In the genomic region with DNA sequence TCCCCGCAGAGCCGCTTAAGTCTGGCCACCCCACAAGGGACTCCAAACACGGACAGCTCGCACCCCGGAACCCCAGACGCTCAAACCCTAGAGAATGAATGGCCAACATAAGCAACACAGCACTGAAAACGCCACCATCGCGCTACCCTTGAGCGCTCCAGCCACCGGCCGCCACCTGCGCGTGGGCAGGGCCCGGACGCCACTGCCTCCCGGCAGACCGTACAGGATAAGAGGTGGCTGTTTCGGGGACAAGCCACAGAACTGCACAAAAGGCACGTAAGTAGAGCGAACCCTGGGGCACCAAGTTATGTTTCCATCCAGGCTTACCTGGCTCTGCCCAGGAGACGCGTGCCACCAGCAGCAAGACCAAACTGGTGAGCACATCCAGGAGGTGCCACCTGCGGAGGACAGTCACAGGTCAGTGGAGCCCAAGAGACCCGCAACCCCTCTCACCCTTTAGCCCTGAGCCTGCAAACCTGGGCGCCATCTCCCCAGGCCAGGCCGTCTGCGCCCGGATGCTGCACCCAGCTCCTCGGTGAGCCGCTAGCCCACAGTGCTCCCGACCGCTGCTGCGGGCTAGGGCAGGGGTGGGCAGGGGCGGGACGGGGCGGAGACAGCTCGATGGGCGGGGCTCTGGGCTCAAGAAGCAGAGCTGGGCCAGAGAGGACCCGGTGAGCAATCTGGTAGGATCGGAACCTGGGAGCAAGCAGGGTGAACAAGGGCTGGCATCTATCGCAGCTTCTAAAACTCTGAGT, we compare ENCODE assay signal across 8 mouse cellular contexts. TPM values are rescaled to one million over a fixed set of nuclear protein-coding genes. Genes with fewer than 3 reads are reported as not detected.
DNase-seq lines count a peak whose midpoint lies in the region; ATAC-seq lines count a peak whose summit lies in the region.

Gene Col18a1, minus strand, starts transcription at position 586 of the 755 bp plus-strand sequence.

- peak; percentile 69 for ATAC-seq in limb, embryonic 11.5 days (ENCODE audit: insufficient number of reproducible peaks, low FRiP score, low TSS enrichment, low read depth)
- peak; percentile 76; the same call in 1 of the 2 replicates for ATAC-seq in midbrain, embryonic 16.5 days

- H3K27me3 ChIP-seq in embryonic facial prominence, embryonic 10.5 days (replicated peaks; ENCODE audit: low read depth, poor library complexity, severe bottlenecking) = peaks cover 36% of the 10 kb centered on the region
- H3K27me3 ChIP-seq in limb, embryonic 11.5 days (ENCODE audit: control insufficient read depth, insufficient read depth, low read length) = no peaks in the 10 kb centered on the region
- peaks cover 21% of the 10 kb centered on the region for H3K27me3 ChIP-seq in midbrain, embryonic 16.5 days (ENCODE audit: control insufficient read depth, insufficient read depth, low read depth, low read length)

- H3K4me1 ChIP-seq in embryonic facial prominence, embryonic 10.5 days = peaks cover 73% of the 10 kb centered on the region
- peaks cover 21% of the 10 kb centered on the region for H3K4me1 ChIP-seq in limb, embryonic 11.5 days (ENCODE audit: control insufficient read depth, insufficient read depth, low read length)
- H3K4me1 ChIP-seq in midbrain, embryonic 16.5 days (ENCODE audit: control insufficient read depth, insufficient read depth, low read length) = peaks cover 18% of the 10 kb centered on the region

- 1% methylated on average over 42 of the region's 42 CpGs for WGBS in embryonic facial prominence, embryonic 10.5 days
- WGBS in limb, embryonic 11.5 days = under 1% methylated on average over 42 of the region's 42 CpGs
- WGBS in midbrain, embryonic 16.5 days = under 1% methylated on average over 42 of the region's 42 CpGs

- H3K27ac ChIP-seq in embryonic facial prominence, embryonic 10.5 days (replicated peaks) = peak within 1 kb of the TSS; percentile 91
- peak within 1 kb of the TSS; percentile 79 for H3K27ac ChIP-seq in limb, embryonic 11.5 days (replicated peaks; ENCODE audit: low read depth, low read length)
- no peak within 1 kb of the TSS for H3K27ac ChIP-seq in midbrain, embryonic 16.5 days (ENCODE audit: low read length)

- H3K4me2 ChIP-seq in limb, embryonic 11.5 days (ENCODE audit: low read depth, severe bottlenecking) = peak within 1 kb of the TSS; percentile 85
- H3K4me2 ChIP-seq in midbrain, embryonic 16.5 days (ENCODE audit: low read length) = peak within 1 kb of the TSS; percentile 89

- no peak for DNase-seq in thymus, postnatal 0 days (ENCODE audit: low spot score)
- DNase-seq in thymus, postnatal 25 days = no peak
- DNase-seq in embryonic facial prominence, embryonic 10.5 days (ENCODE audit: low spot score) = peak; percentile 87
- DNase-seq in heart, postnatal 4 days = peak; percentile 60
- DNase-seq in limb, embryonic 11.5 days (ENCODE audit: low spot score) = peak; percentile 85
- no peak for DNase-seq in cerebellum, adult 8-10 months
- no peak for DNase-seq in right cerebral cortex, postnatal 36 days (ENCODE audit: low spot score in 2 of 2)

- peak within 1 kb of the TSS; percentile 75 for H3K4me3 ChIP-seq in embryonic facial prominence, embryonic 10.5 days
- H3K4me3 ChIP-seq in limb, embryonic 11.5 days (ENCODE audit: low read depth, low read length) = peak within 1 kb of the TSS; percentile 51
- H3K4me3 ChIP-seq in midbrain, embryonic 16.5 days (ENCODE audit: low read depth, low read length) = peak within 1 kb of the TSS; percentile 44

- H3K36me3 ChIP-seq in embryonic facial prominence, embryonic 10.5 days (replicated peaks) = no peaks in the 10 kb centered on the region
- no peaks in the 10 kb centered on the region for H3K36me3 ChIP-seq in limb, embryonic 11.5 days (ENCODE audit: control insufficient read depth, insufficient read depth, low read length)
- H3K36me3 ChIP-seq in midbrain, embryonic 16.5 days (ENCODE audit: control insufficient read depth, insufficient read depth, low read length) = no peaks in the 10 kb centered on the region

- no peaks in the 10 kb centered on the region for H3K9me3 ChIP-seq in embryonic facial prominence, embryonic 10.5 days
- no peaks in the 10 kb centered on the region for H3K9me3 ChIP-seq in limb, embryonic 11.5 days (ENCODE audit: control insufficient read depth, low read length)
- no peaks in the 10 kb centered on the region for H3K9me3 ChIP-seq in midbrain, embryonic 16.5 days (replicated peaks; ENCODE audit: control insufficient read depth, low read length, poor library complexity, severe bottlenecking)

- H3K9ac ChIP-seq in limb, embryonic 11.5 days (ENCODE audit: low read length) = peak within 1 kb of the TSS; percentile 62
- peak within 1 kb of the TSS; percentile 56 for H3K9ac ChIP-seq in midbrain, embryonic 16.5 days (ENCODE audit: low read depth, low read length)

RNA-seq across cellular contexts. Expression of gene Col18a1, which starts in this region (rescaled TPM):
- 22.1 and 22.9 TPM in 2 replicates for polyA plus RNA-seq in thymus, postnatal 0 days (2015; fragmentation: Nextera tagmentation; extraction: Ambion mirVana)
- 184 and 201 TPM in 2 replicates for polyA plus RNA-seq in embryonic facial prominence, embryonic 10.5 days (2016; fragmentation: Nextera tagmentation; extraction: Ambion mirVana)
- total RNA-seq in heart, postnatal 4 days (2021) = 10 to 100 TPM; 70.4 to 74.9 TPM
- 63.0 and 77.1 TPM in 2 replicates for polyA plus RNA-seq in limb, embryonic 11.5 days (2014; fragmentation: Nextera tagmentation; extraction: Ambion mirVana)
- polyA plus RNA-seq in midbrain, embryonic 16.5 days (2015; fragmentation: Nextera tagmentation; extraction: Ambion mirVana) = 20.4 and 25.3 TPM in 2 replicates

Comparison
In these comparisons a context has a peak if more than half of its experiments do, and no peak if none do; other contexts are left out.
1. DNase-seq: peak in embryonic facial prominence, embryonic 10.5 days (single experiment), heart, postnatal 4 days (single experiment) and limb, embryonic 11.5 days (single experiment); none in thymus, postnatal 0 days (single experiment), thymus, postnatal 25 days (single experiment), cerebellum, adult 8-10 months (single experiment) and right cerebral cortex, postnatal 36 days (0 of 2).
2. Peak in every context shown above with its lines, with median percentiles within 50 percentile points of each other: H3K4me3 ChIP-seq.